Mouse (Mus musculus): ENCODE measurements around the gene Parp1. TPM values are rescaled to one million over a fixed set of nuclear protein-coding genes. Genes with fewer than 3 reads are reported as not detected.

Parp1 gene
- polyA plus RNA-seq, 1 experiment from 2014 or later = 192 TPM

DNA sequence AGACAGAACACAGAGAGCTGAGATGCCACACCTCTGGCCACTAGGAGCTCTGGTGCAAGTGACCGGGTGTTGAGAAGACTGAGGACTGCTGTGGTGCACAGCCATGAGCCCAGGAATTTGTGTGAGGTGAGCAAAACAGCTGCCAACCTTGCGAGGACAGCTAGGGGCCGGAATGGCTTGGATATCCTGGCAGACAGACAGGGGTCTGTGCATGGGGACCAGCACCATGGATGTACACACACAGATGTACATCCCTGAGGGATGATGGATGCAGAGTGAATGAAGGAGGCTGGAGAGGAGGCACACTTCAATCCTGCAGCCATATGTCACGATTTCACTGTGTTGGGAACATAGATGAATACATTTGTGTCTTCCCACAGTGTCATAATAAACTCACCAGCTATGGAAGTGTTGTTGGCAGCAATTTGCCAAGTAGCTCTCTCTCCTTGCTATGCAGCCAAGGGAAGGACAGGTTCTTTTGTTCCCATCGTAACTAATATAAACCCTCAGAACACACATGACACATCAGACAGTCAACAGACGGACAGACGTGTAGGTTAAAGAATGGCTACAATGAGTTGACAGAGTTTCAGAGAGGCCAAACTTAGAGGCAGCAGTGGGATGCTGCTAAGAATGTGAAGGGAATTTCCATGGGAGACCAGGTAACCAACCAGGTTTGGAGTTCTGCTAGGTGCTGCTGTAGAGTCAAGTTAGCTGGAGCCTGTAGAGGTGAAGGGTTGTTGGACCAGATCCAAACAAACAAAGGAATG, 19.0 kb upstream of the Parp1 start:
- Histone ChIP-seq H3K27me3 (ENCODE audit: control insufficient read depth, insufficient read depth, low read length) (no peaks in the 10 kb centered on the region), H3K36me3 (ENCODE audit: control insufficient read depth, insufficient read depth, low read length) (no peaks in the 10 kb centered on the region), H3K4me3 (ENCODE audit: low read depth, low read length) (no peak overlapping the region), H3K9ac (ENCODE audit: low read length) (no peak overlapping the region), H3K27ac (replicated peaks; ENCODE audit: low read depth, low read length) (no peak overlapping the region), H3K4me2 (ENCODE audit: low read depth, severe bottlenecking) (no peak overlapping the region), H3K4me1 (ENCODE audit: control insufficient read depth, insufficient read depth, low read length) (peaks cover 16% of the 10 kb centered on the region), H3K9me3 (ENCODE audit: control insufficient read depth, low read length) (no peaks in the 10 kb centered on the region)
- ATAC-seq (ENCODE audit: insufficient number of reproducible peaks, low FRiP score, low TSS enrichment, low read depth) (no peak), DNase-seq (ENCODE audit: low spot score) (no peak)
- WGBS = 78% methylated on average over 7 of the region's 7 CpGs

DNA sequence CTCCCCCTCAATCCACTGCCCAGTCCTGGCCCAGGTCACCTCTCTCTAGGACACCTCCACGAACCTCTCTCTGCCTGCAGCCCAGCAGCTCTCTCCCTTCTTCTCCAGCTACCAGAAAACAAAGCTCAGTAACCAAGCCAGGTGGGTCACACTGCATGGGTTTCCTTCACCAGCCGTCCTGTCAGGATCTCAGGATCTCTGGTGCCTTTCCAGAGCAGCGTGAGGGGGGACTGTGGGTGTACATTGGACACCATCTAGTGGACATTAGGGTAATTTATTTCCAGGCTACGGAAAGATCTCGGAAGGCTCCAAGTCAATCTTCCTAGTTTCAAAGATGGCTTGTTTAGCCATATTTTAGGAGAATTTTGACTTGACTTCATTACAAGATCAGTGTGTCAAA, 18.0 kb upstream of the Parp1 start:
- Histone ChIP-seq H3K9me3 (ENCODE audit: control insufficient read depth, low read length) (no peaks in the 10 kb centered on the region), H3K27ac (replicated peaks; ENCODE audit: low read depth, low read length) (no peak overlapping the region), H3K36me3 (ENCODE audit: control insufficient read depth, insufficient read depth, low read length) (no peaks in the 10 kb centered on the region), H3K27me3 (ENCODE audit: control insufficient read depth, insufficient read depth, low read length) (no peaks in the 10 kb centered on the region), H3K4me2 (ENCODE audit: low read depth, severe bottlenecking) (no peak overlapping the region), H3K4me3 (ENCODE audit: low read depth, low read length) (no peak overlapping the region), H3K4me1 (ENCODE audit: control insufficient read depth, insufficient read depth, low read length) (peaks cover 16% of the 10 kb centered on the region), H3K9ac (ENCODE audit: low read length) (0 out of 2 replicates have a peak overlapping the region, but pooled peaks have one; percentile 12)
- no peak for ATAC-seq (ENCODE audit: insufficient number of reproducible peaks, low FRiP score, low TSS enrichment, low read depth)
- DNase-seq (ENCODE audit: low spot score) = peak; percentile 53
- 22% methylated on average over 5 of the region's 5 CpGs for WGBS

DNA sequence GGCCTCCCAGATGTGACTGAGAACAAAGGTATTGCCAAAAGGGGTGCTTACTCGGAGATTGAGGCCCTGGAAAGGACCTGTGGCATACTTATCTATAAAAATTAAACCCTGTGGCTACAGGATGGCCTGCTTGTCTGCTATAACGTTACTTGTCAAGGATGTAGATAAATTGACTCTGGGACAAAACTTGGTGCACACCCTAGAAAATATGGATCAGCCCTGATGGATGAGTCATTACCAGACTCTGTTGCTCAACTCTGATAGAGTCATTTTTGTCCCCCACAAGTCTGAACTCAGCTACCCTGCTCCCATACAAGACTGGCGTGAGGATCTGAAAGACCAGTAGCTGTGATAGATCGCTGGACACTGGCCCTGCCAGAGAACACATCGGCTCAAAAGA, 11.8 kb upstream of the Parp1 start:
- Histone ChIP-seq H3K4me1 (ENCODE audit: control insufficient read depth, insufficient read depth, low read length) (peaks cover 4% of the 10 kb centered on the region), H3K9ac (ENCODE audit: low read length) (no peak overlapping the region), H3K9me3 (ENCODE audit: control insufficient read depth, low read length) (no peaks in the 10 kb centered on the region), H3K27me3 (ENCODE audit: control insufficient read depth, insufficient read depth, low read length) (no peaks in the 10 kb centered on the region), H3K4me2 (ENCODE audit: low read depth, severe bottlenecking) (no peak overlapping the region), H3K36me3 (ENCODE audit: control insufficient read depth, insufficient read depth, low read length) (no peaks in the 10 kb centered on the region), H3K27ac (replicated peaks; ENCODE audit: low read depth, low read length) (no peak overlapping the region), H3K4me3 (ENCODE audit: low read depth, low read length) (no peak overlapping the region)
- 82% methylated on average over 5 of the region's 5 CpGs for WGBS
- ATAC-seq (ENCODE audit: insufficient number of reproducible peaks, low FRiP score, low TSS enrichment, low read depth) = no peak
- no peak for DNase-seq (ENCODE audit: low spot score)

DNA sequence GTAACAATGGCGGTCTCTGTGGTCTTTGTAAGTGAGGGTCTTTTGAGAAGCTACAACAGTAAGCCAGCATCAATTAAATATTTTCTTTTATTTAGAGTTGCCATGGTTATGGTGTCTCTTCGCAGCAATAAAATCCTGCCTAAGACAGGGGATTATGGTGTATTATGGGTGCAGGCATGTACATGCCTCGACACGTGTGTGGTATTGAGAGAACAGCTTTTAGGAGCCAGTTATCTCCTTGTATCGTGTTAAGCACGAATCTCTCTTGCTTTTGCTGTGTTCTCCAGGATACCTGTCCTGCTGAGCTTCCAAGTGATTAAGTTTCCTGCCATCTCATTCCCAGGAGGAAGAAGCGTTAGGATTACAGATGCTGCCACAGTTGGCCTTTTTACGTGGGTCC, 9.3 kb upstream of the Parp1 start:
- no peak overlapping the region for H3K27ac ChIP-seq (replicated peaks; ENCODE audit: low read depth, low read length)
- H3K4me2 ChIP-seq (ENCODE audit: low read depth, severe bottlenecking) = no peak overlapping the region
- DNase-seq (ENCODE audit: low spot score) (no peak), ATAC-seq (ENCODE audit: insufficient number of reproducible peaks, low FRiP score, low TSS enrichment, low read depth) (no peak)
- no peak overlapping the region for H3K9ac ChIP-seq (ENCODE audit: low read length)
- peaks cover 4% of the 10 kb centered on the region for H3K4me1 ChIP-seq (ENCODE audit: control insufficient read depth, insufficient read depth, low read length)
- H3K36me3 ChIP-seq (ENCODE audit: control insufficient read depth, insufficient read depth, low read length) = no peaks in the 10 kb centered on the region
- H3K27me3 ChIP-seq (ENCODE audit: control insufficient read depth, insufficient read depth, low read length) = no peaks in the 10 kb centered on the region
- H3K4me3 ChIP-seq (ENCODE audit: low read depth, low read length) = no peak overlapping the region
- 67% methylated on average over 8 of the region's 8 CpGs for WGBS
- H3K9me3 ChIP-seq (ENCODE audit: control insufficient read depth, low read length) = no peaks in the 10 kb centered on the region

DNA sequence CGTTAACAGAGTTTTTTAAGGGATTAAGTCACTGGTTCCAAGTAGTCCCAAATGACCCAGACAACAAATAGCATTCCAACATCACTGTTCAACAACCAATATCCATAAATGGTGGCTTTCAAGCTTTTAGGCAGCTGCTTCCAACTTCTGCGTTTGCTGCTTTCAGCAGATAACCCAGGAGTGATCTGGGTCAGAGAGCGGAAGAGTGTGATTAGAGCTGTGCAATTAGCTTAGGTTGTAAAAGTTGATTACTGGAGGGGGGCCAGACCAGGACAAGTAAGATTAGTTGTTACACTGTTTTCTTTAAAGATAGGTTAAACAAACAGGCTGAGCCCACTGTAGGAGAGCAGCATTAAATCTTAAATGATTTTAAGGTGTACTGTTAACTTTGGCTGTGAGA, 7.5 kb upstream of the Parp1 start:
- no peak overlapping the region for H3K9ac ChIP-seq (ENCODE audit: low read length)
- no peak for DNase-seq (ENCODE audit: low spot score)
- no peak overlapping the region for H3K4me2 ChIP-seq (ENCODE audit: low read depth, severe bottlenecking)
- no peak for ATAC-seq (ENCODE audit: insufficient number of reproducible peaks, low FRiP score, low TSS enrichment, low read depth)
- H3K27ac ChIP-seq (replicated peaks; ENCODE audit: low read depth, low read length) = no peak overlapping the region
- H3K9me3 ChIP-seq (ENCODE audit: control insufficient read depth, low read length) = no peaks in the 10 kb centered on the region
- H3K36me3 ChIP-seq (ENCODE audit: control insufficient read depth, insufficient read depth, low read length) = no peaks in the 10 kb centered on the region
- no peaks in the 10 kb centered on the region for H3K27me3 ChIP-seq (ENCODE audit: control insufficient read depth, insufficient read depth, low read length)
- peaks cover 4% of the 10 kb centered on the region for H3K4me1 ChIP-seq (ENCODE audit: control insufficient read depth, insufficient read depth, low read length)
- WGBS = 18% methylated on average over 3 of the region's 3 CpGs
- H3K4me3 ChIP-seq (ENCODE audit: low read depth, low read length) = no peak overlapping the region

DNA sequence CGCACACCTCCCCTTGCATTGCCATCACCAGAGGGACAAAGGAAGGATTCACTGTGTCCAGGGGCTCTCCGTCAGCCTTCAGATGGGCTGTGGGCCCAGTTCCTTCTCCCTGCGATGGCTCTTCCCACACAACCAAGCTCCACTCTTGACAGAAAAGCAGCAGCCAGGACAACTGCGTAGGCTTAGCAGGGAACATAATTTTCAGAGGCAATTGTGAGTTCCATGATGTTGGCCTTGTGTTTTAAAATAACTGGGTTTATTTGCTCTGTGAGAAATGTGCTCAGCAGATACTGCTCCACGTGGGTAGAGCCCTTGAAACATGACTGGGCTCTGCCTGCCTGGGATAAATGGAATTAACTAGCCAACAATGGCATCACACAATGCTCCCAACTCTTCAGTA, 3.8 kb upstream of the Parp1 start:
- H3K27ac ChIP-seq (replicated peaks; ENCODE audit: low read depth, low read length) = no peak overlapping the region
- H3K4me1 ChIP-seq (ENCODE audit: control insufficient read depth, insufficient read depth, low read length) = peaks cover 4% of the 10 kb centered on the region
- no peaks in the 10 kb centered on the region for H3K36me3 ChIP-seq (ENCODE audit: control insufficient read depth, insufficient read depth, low read length)
- ATAC-seq (ENCODE audit: insufficient number of reproducible peaks, low FRiP score, low TSS enrichment, low read depth) (no peak), DNase-seq (ENCODE audit: low spot score) (no peak)
- H3K4me2 ChIP-seq (ENCODE audit: low read depth, severe bottlenecking) = no peak overlapping the region
- 88% methylated on average over 5 of the region's 5 CpGs for WGBS
- H3K4me3 ChIP-seq (ENCODE audit: low read depth, low read length) = no peak overlapping the region
- no peak overlapping the region for H3K9ac ChIP-seq (ENCODE audit: low read length)
- H3K27me3 ChIP-seq (ENCODE audit: control insufficient read depth, insufficient read depth, low read length) = no peaks in the 10 kb centered on the region
- H3K9me3 ChIP-seq (ENCODE audit: control insufficient read depth, low read length) = no peaks in the 10 kb centered on the region

DNA sequence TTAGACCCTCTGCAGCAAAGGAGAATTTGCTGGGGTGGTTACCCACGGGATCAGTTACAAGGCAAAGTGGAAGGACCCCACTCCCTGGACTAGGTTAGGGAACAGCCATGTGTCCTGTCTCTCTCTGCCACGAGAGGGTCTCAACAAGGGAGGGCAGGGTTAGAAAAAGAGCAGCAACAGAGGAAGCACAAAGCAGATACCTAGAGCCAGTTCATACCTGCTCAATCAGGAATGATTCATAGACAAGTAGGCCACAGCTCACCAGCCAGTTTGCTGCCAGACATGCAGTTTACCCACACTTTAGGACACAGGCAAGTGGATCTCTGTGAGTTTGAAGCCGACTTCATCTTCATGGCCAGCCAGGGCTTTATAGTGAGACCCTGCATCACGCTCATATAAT, 963 bp upstream of the Parp1 start:
- 78% methylated on average over 4 of the region's 4 CpGs for WGBS
- ATAC-seq (ENCODE audit: insufficient number of reproducible peaks, low FRiP score, low TSS enrichment, low read depth) = no peak
- no peaks in the 10 kb centered on the region for H3K9me3 ChIP-seq (ENCODE audit: control insufficient read depth, low read length)
- peaks cover 8% of the 10 kb centered on the region for H3K4me1 ChIP-seq (ENCODE audit: control insufficient read depth, insufficient read depth, low read length)
- H3K27me3 ChIP-seq (ENCODE audit: control insufficient read depth, insufficient read depth, low read length) = no peaks in the 10 kb centered on the region
- H3K27ac ChIP-seq (replicated peaks; ENCODE audit: low read depth, low read length) = no peak overlapping the region
- DNase-seq (ENCODE audit: low spot score) = no peak
- peaks cover 2% of the 10 kb centered on the region; the same call in 1 of the 2 replicates for H3K36me3 ChIP-seq (ENCODE audit: control insufficient read depth, insufficient read depth, low read length)
- no peak overlapping the region for H3K9ac ChIP-seq (ENCODE audit: low read length)
- H3K4me3 ChIP-seq (ENCODE audit: low read depth, low read length) = no peak overlapping the region
- no peak overlapping the region for H3K4me2 ChIP-seq (ENCODE audit: low read depth, severe bottlenecking)

DNA sequence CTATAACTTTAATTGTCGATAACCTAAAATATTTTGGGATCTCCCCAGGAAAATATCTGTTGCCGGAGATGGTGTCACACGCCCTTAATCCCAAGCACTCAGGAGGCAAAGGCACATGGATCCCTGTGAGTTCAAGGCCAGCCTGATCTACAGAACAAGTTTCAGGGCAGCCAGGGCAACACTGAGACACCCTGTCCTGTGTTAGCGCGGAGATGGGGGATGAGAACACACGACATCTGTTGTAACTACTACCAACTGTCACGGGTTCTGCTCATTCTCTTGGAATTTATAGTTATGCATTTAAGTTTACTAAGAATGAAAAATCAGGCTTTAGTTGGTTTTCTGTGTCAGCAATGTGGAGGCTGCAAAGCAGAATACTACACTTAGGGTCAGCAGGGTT, 476 bp upstream of the Parp1 start:
- ATAC-seq (ENCODE audit: insufficient number of reproducible peaks, low FRiP score, low TSS enrichment, low read depth) = 0 out of 2 replicates have a peak, but pooled peaks have one; percentile 32
- H3K27ac ChIP-seq (replicated peaks; ENCODE audit: low read depth, low read length) = 0 out of 2 replicates have a peak overlapping the region, but pooled peaks have one; percentile 42
- peaks cover 5% of the 10 kb centered on the region; the same call in 1 of the 2 replicates for H3K36me3 ChIP-seq (ENCODE audit: control insufficient read depth, insufficient read depth, low read length)
- peaks cover 8% of the 10 kb centered on the region for H3K4me1 ChIP-seq (ENCODE audit: control insufficient read depth, insufficient read depth, low read length)
- H3K9ac ChIP-seq (ENCODE audit: low read length) = peak overlapping the region; percentile 50; the same call in 1 of the 2 replicates
- H3K27me3 ChIP-seq (ENCODE audit: control insufficient read depth, insufficient read depth, low read length) = no peaks in the 10 kb centered on the region
- peak; percentile 30 for DNase-seq (ENCODE audit: low spot score)
- 40% methylated on average over 7 of the region's 7 CpGs for WGBS
- peak overlapping the region; percentile 81 for H3K4me3 ChIP-seq (ENCODE audit: low read depth, low read length)
- H3K4me2 ChIP-seq (ENCODE audit: low read depth, severe bottlenecking) = peak overlapping the region; percentile 90
- no peaks in the 10 kb centered on the region for H3K9me3 ChIP-seq (ENCODE audit: control insufficient read depth, low read length)
